ENCODE assay signal across 25 mouse cellular contexts in genomic region chr4:123621732-123622131, GRCm38 (mm10).
DNase-seq lines count a peak whose midpoint lies in the region; ATAC-seq and TF ChIP-seq lines count a peak whose summit lies in the region.
"Had no signal": no experiment of that assay in that cellular context is flagged by ENCODE, and none has a peak within 500 bp of the region (broad histone marks: within the 10 kb centered on the region; RNA-seq: fewer than 3 reads in every experiment).

No protein-coding gene starts in this region.

- H3K4me3 ChIP-seq in layer of hippocampus, adult 2 months = no peak overlapping the region
- no peak overlapping the region for H3K4me3 ChIP-seq in stomach, postnatal 0 days (ENCODE audit: low read depth, low read length)
- no peak overlapping the region for H3K4me3 ChIP-seq in left cerebral cortex, adult 2 months
- H3K4me3 ChIP-seq: forebrain, embryonic 12.5 days; neural tube, embryonic 15.5 days had no signal

- TF ChIP-seq EP300 in stomach, postnatal 0 days (optimal IDR thresholded peaks at IDR 0.05) = no peak

- no peak overlapping the region for H3K4me2 ChIP-seq in stomach, postnatal 0 days (replicated peaks; ENCODE audit: low read depth)
- H3K4me2 ChIP-seq: forebrain, embryonic 12.5 days; neural tube, embryonic 15.5 days had no signal

- peak; percentile 77 for DNase-seq in heart, adult 11 months
- no peak for DNase-seq in heart, postnatal 14 days
- DNase-seq in layer of hippocampus, adult 2 months (ENCODE audit: low spot score in 2 of 2) = no peak
- no peak for DNase-seq in layer of hippocampus, postnatal 25 days (ENCODE audit: extremely low spot score in 1 of 2, low spot score in 1 of 2)
- DNase-seq in lung, postnatal 10 days = peak; percentile 37
- no peak for DNase-seq in lung, postnatal 4 days
- no peak for DNase-seq in stomach, postnatal 0 days (ENCODE audit: low spot score)
- no peak for DNase-seq in left cerebral cortex, adult 2 months (ENCODE audit: extremely low spot score in 1 of 2, low spot score in 2 of 2)
- DNase-seq: adrenal gland, adult 8-10 months; cerebellum, adult 9-10 months; cerebellum, postnatal 36 days; forebrain, postnatal 0 days; kidney, adult 18-20 months; kidney, postnatal 4 days; liver; midbrain, embryonic 14.5 days; retina, postnatal 1 day; right cerebral cortex, postnatal 14 days; thymus, postnatal 4 days had no signal

- no peak for ATAC-seq in stomach, postnatal 0 days (ENCODE audit: low FRiP score, low TSS enrichment)
- ATAC-seq: CD4-positive, CD25-positive, alpha-beta regulatory T cell, adult 4 months; forebrain, postnatal 0 days; hindbrain, embryonic 16.5 days had no signal

- TF ChIP-seq CTCF in layer of hippocampus, adult 2 months (conservative IDR thresholded peaks at IDR 0.05) = no peak
- TF ChIP-seq CTCF in stomach, postnatal 0 days (IDR thresholded peaks at IDR 0.05; ENCODE audit: low read depth) = no peak
- TF ChIP-seq CTCF in left cerebral cortex, adult 2 months (IDR thresholded peaks at IDR 0.05) = no peak

- H3K27ac ChIP-seq in layer of hippocampus, adult 2 months = peak overlapping the region; percentile 56
- H3K27ac ChIP-seq in stomach, postnatal 0 days (replicated peaks) = peak overlapping the region; percentile 45; the same call in 1 of the 2 replicates
- no peak overlapping the region for H3K27ac ChIP-seq in left cerebral cortex, adult 2 months
- H3K27ac ChIP-seq: forebrain, embryonic 12.5 days; liver, embryonic 14.5 days; macrophage; neural tube, embryonic 15.5 days had no signal

- intact Hi-C loops in heart, postnatal 14 days (cut with DNase I) = no loop called here
- intact Hi-C loops in left cerebral cortex, adult 2 months (cut with DNase I) = no loop called here

- H3K4me1 ChIP-seq in stomach, postnatal 0 days (replicated peaks; ENCODE audit: control insufficient read depth, insufficient read depth) = peaks cover 10% of the 10 kb centered on the region; the same call in 1 of the 2 replicates

- H3K9ac ChIP-seq in stomach, postnatal 0 days (ENCODE audit: low read length) = no peak overlapping the region
- H3K9ac ChIP-seq: forebrain, embryonic 12.5 days; forebrain, postnatal 0 days; liver, embryonic 14.5 days; neural tube, embryonic 15.5 days had no signal

- H3K27me3 ChIP-seq in stomach, postnatal 0 days (ENCODE audit: control insufficient read depth, insufficient read depth, low read length) = no peaks in the 10 kb centered on the region
- H3K27me3 ChIP-seq: forebrain, embryonic 12.5 days; neural tube, embryonic 15.5 days had no signal

- no peaks in the 10 kb centered on the region for H3K9me3 ChIP-seq in stomach, postnatal 0 days (ENCODE audit: control insufficient read depth, low read length)
- H3K9me3 ChIP-seq: forebrain, embryonic 12.5 days; neural tube, embryonic 15.5 days had no signal

- no peaks in the 10 kb centered on the region for H3K36me3 ChIP-seq in stomach, postnatal 0 days (ENCODE audit: control insufficient read depth, insufficient read depth, low read length)
- H3K36me3 ChIP-seq: forebrain, embryonic 12.5 days; neural tube, embryonic 15.5 days had no signal

Comparison
In these comparisons a context has a peak if more than half of its experiments do, and no peak if none do; other contexts are left out.
1. DNase-seq: peak in heart, adult 11 months (single experiment) and lung, postnatal 10 days (single experiment); none in heart, postnatal 14 days (0 of 2), layer of hippocampus, adult 2 months (0 of 2), layer of hippocampus, postnatal 25 days (0 of 2), lung, postnatal 4 days (0 of 2), stomach, postnatal 0 days (single experiment) and left cerebral cortex, adult 2 months (0 of 2).